ENCODE assay signal across 16 mouse cellular contexts in the genomic region with DNA sequence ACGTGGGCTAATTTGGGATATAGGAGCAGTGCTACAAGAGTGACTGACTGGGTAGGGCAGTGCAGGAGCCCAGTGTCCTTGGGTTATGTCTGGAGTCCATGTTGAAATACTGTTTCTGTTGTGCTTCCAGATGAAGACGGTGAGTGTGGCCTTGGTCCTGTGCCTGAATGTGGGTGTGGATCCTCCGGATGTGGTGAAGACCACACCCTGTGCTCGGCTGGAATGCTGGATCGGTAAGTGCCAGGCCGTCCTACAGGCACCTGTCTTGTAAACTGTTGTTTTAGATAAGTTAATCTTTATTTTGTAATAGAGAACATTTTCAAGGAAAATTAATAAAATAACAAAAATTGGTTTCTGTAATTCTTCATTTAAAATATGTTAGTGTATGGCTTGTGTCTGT. TPM values are rescaled to one million over a fixed set of nuclear protein-coding genes. Genes with fewer than 3 reads are reported as not detected.
DNase-seq lines count a peak whose midpoint lies in the region; ATAC-seq and TF ChIP-seq lines count a peak whose summit lies in the region.
"Had no signal": no experiment of that assay in that cellular context is flagged by ENCODE, and none has a peak within 500 bp of the region (broad histone marks: within the 10 kb centered on the region; RNA-seq: fewer than 3 reads in every experiment).

No protein-coding gene starts in this region.

- H3K4me2 ChIP-seq in liver, embryonic 12.5 days = peak overlapping the region; percentile 32
- H3K4me2 ChIP-seq: hindbrain, embryonic 15.5 days had no signal

- no peak overlapping the region for H3K4me3 ChIP-seq in gastrocnemius, adult 2 months
- H3K4me3 ChIP-seq in liver, embryonic 12.5 days = no peak overlapping the region
- H3K4me3 ChIP-seq: heart, embryonic 10.5 days; hindbrain, embryonic 15.5 days; layer of hippocampus, adult 2 months had no signal

- no peak overlapping the region for H3K27ac ChIP-seq in gastrocnemius, adult 2 months
- H3K27ac ChIP-seq in liver, embryonic 12.5 days = peak overlapping the region; percentile 4; the same call in 1 of the 2 replicates
- H3K27ac ChIP-seq: heart, embryonic 10.5 days; hindbrain, embryonic 15.5 days; layer of hippocampus, adult 2 months had no signal

- intact Hi-C loops in gastrocnemius, adult 2 months (cut with DNase I) = no loop called here

- peaks cover 12% of the 10 kb centered on the region for H3K36me3 ChIP-seq in liver, embryonic 12.5 days
- H3K36me3 ChIP-seq: hindbrain, embryonic 15.5 days had no signal

- no peaks in the 10 kb centered on the region for H3K27me3 ChIP-seq in liver, embryonic 12.5 days (replicated peaks)
- H3K27me3 ChIP-seq: hindbrain, embryonic 15.5 days had no signal

- peaks cover 62% of the 10 kb centered on the region for H3K4me1 ChIP-seq in liver, embryonic 12.5 days
- H3K4me1 ChIP-seq: hindbrain, embryonic 15.5 days had no signal

- H3K9me3 ChIP-seq in liver, embryonic 12.5 days (replicated peaks) = no peaks in the 10 kb centered on the region
- H3K9me3 ChIP-seq: heart, embryonic 10.5 days; hindbrain, embryonic 15.5 days had no signal

- ATAC-seq in liver, embryonic 12.5 days = peak; percentile 62; the same call in 1 of the 2 replicates
- ATAC-seq: forebrain, embryonic 16.5 days had no signal

- no peak for TF ChIP-seq CTCF in gastrocnemius, adult 2 months (IDR thresholded peaks at IDR 0.05)

- no peak overlapping the region for H3K9ac ChIP-seq in liver, embryonic 12.5 days
- H3K9ac ChIP-seq: hindbrain, embryonic 15.5 days had no signal

- peak; percentile 56 for DNase-seq in gastrocnemius, adult 2 months
- no peak for DNase-seq in gastrocnemius, postnatal 4 days (ENCODE audit: low spot score in 2 of 2)
- peak; percentile 30 for DNase-seq in urinary bladder, postnatal 14 days (ENCODE audit: low spot score)
- DNase-seq in urinary bladder, postnatal 4 days (ENCODE audit: low spot score in 2 of 2) = no peak
- DNase-seq in layer of hippocampus, adult 8-10 months (ENCODE audit: low spot score in 2 of 2) = no peak
- DNase-seq in layer of hippocampus, postnatal 10 days (ENCODE audit: low spot score in 2 of 2) = no peak
- DNase-seq in right cerebral cortex, adult 18-20 months = no peak
- DNase-seq: B cell, adult 2 months; cerebellum, adult 9-11 months; kidney, adult 8-10 months; left cerebral cortex, postnatal 4 days had no signal

- 33% methylated on average over 6 of the region's 6 CpGs for WGBS in liver, embryonic 12.5 days (ENCODE audit: insufficient replicate concordance)

RNA-seq across cellular contexts. Expression of a gene that starts 54.8 kb away (rescaled TPM):
- total RNA-seq in gastrocnemius, adult 2 months (2021) = 10 to 100 TPM; 24.9 to 32.5 TPM
- 10 to 100 TPM; 42.8 to 47.5 TPM for total RNA-seq in gastrocnemius, postnatal 4 days (2021)
- polyA plus RNA-seq in liver, embryonic 12.5 days (2016; fragmentation: Nextera tagmentation; extraction: Ambion mirVana) = 11.3 and 12.5 TPM in 2 replicates
- total RNA-seq in layer of hippocampus, adult 8-10 months (2022) = 10 to 100 TPM; 59.2 to 68.7 (median 63.5) TPM
- 10 to 100 TPM; 50.2 to 61.3 TPM for total RNA-seq in layer of hippocampus, postnatal 10 days (2021)

Comparison
In these comparisons a context has a peak if more than half of its experiments do, and no peak if none do; other contexts are left out.
1. DNase-seq: peak in gastrocnemius, adult 2 months (single experiment) and urinary bladder, postnatal 14 days (single experiment); none in gastrocnemius, postnatal 4 days (0 of 2), urinary bladder, postnatal 4 days (0 of 2), layer of hippocampus, adult 8-10 months (0 of 2), layer of hippocampus, postnatal 10 days (0 of 2) and right cerebral cortex, adult 18-20 months (single experiment).